Mouse (Mus musculus): ENCODE results near the gene Smpdl3b.

DNA sequence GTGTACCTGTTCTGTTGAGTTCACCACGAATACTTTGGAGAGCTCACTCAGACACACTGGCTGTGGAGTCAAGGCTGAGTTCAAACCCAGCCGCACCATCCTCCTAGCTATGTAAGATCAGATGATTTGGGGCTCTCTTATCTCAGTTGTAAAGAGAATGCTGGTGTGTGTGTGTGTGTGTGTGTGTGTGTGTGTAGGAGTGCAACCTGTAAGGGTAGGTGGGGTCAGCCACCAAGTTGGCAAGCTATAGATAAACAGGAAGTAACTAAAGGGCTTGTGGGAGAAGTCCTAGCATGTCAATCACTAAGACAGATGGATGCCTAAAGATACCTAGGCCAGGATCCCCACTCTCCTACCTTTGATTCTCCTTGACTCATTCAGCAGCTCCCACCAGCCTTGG is 26.7 kb upstream of the Smpdl3b start:
- no peak for TF ChIP-seq POLR2A (IDR thresholded peaks at IDR 0.05; ENCODE audit: low read depth, low read length)
- TF ChIP-seq CTCF (conservative IDR thresholded peaks at IDR 0.05; ENCODE audit: insufficient read depth, insufficient read length, low read depth, low read length), result no peak
